Mouse (Mus musculus): ENCODE results near the gene Cinp.

DNA sequence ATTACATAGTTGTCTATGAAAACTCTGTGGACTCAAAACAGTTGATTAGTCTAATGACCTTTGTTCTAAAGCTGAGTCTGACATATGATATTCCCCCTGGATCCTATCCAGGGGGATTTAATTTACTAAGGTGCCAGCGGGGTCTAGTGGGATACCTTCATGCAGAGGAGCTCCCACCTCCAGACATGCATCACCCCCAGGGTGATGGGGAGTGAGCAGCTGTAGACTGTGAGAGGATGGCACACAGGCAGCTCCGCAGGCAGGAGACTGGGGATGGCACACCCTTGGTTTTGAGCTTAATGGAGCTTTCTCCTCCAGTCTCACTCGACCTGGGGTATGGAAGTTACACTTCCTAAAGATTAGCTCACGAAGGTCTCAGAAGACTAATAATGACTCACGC is 32.6 kb upstream of the Cinp start:
- no peak for TF ChIP-seq CTCF (IDR thresholded peaks at IDR 0.05; ENCODE audit: extremely low read depth, insufficient read depth, low read length)
- no peak for TF ChIP-seq POLR2A (IDR thresholded peaks at IDR 0.05; ENCODE audit: extremely low read depth, insufficient read depth, low read length)
